Mouse (Mus musculus): Measurements from ENCODE around the gene Spag7. TPM values are rescaled to one million over a fixed set of nuclear protein-coding genes. Genes with fewer than 3 reads are reported as not detected.

Spag7 gene
- total RNA-seq, 2 experiments from 2014 or later = 52.8 to 53.9 TPM

Small RNA genes lying within 50 kb of the gene (microRNA-seq; reads per million reads assigned to microRNA genes)
- gene Mir6925 = 0 to 0.45 reads per million in 2 experiments

Other genes starting within 250 kb of the Spag7 start
- gene Arrb2, start 236.8 kb downstream of the Spag7 start, total RNA-seq (2021) = 10 to 100 TPM; 92.5 to 96.0 TPM
- 10 to 100 TPM; 20.5 TPM for gene Med11, start 217.5 kb downstream of the Spag7 start, total RNA-seq (2021)
- gene Zmynd15, start 210.0 kb downstream of the Spag7 start, total RNA-seq (2021) = 1 to 10 TPM in 1 of 2 experiments, under 1 TPM in 1; 0.96 to 1.1 TPM
- under 1 TPM; 0.42 to 0.69 TPM for gene Cxcl16, start 209.4 kb downstream of the Spag7 start, total RNA-seq (2021)
- gene Tm4sf5, start 164.2 kb downstream of the Spag7 start, total RNA-seq (2021) = not detected
- not detected for gene Vmo1, start 154.8 kb downstream of the Spag7 start, total RNA-seq (2021)
- gene Gltpd2, start 150.2 kb downstream of the Spag7 start, total RNA-seq (2021) = not detected
- 100 to 1,000 TPM; 221 to 229 TPM for gene Psmb6, start 144.0 kb downstream of the Spag7 start, total RNA-seq (2021)
- gene Gm40193, start 136.5 kb downstream of the Spag7 start, total RNA-seq (2021) = not detected
- 10 to 100 TPM; 25.0 to 25.6 TPM for gene Pld2, start 129.4 kb downstream of the Spag7 start, total RNA-seq (2021)
- gene Mink1, start 106.5 kb downstream of the Spag7 start, total RNA-seq (2021) = 100 to 1,000 TPM; 208 to 249 TPM
- 1 to 10 TPM in 1 of 2 experiments, not detected in 1; 1.1 TPM for gene 4930544D05Rik, start 53.6 kb downstream of the Spag7 start, total RNA-seq (2021)
- gene Chrne, start 50.2 kb downstream of the Spag7 start, total RNA-seq (2021) = under 1 TPM in 1 of 2 experiments, not detected in 1; 0.94 TPM
- gene Gp1ba, start 30.3 kb downstream of the Spag7 start, total RNA-seq (2021) = not detected
- 10 to 100 TPM; 60.3 to 61.5 TPM for gene Rnf167, start 22.2 kb downstream of the Spag7 start, total RNA-seq (2021)
- gene Slc25a11, start 21.9 kb downstream of the Spag7 start, total RNA-seq (2021) = 100 to 1,000 TPM; 117 to 125 TPM
- 100 to 1,000 TPM; 364 to 371 TPM for gene Pfn1, start 14.8 kb downstream of the Spag7 start, total RNA-seq (2021)
- 10 to 100 TPM in 1 of 2 experiments, 1 to 10 TPM in 1; 5.1 to 10.5 TPM for gene Eno3, start 12.2 kb downstream of the Spag7 start, total RNA-seq (2021)
- gene Camta2, start 18.7 kb upstream of the Spag7 start, total RNA-seq (2021) = 100 to 1,000 TPM; 183 to 189 TPM
- gene Inca1, start 30.7 kb upstream of the Spag7 start, total RNA-seq (2021) = 1 to 10 TPM; 1.4 to 1.8 TPM
- 10 to 100 TPM; 55.9 to 59.9 TPM for gene Kif1c, start 31.1 kb upstream of the Spag7 start, total RNA-seq (2021)
- gene Zfp3, start 94.8 kb upstream of the Spag7 start, total RNA-seq (2021) = 10 to 100 TPM; 16.2 to 17.4 TPM
- not detected for gene Scimp, start 143.2 kb upstream of the Spag7 start, total RNA-seq (2021)
- 100 to 1,000 TPM; 115 to 117 TPM for gene Rabep1, start 175.4 kb upstream of the Spag7 start, total RNA-seq (2021)

Measured in layer of hippocampus, postnatal 10 days (tissue).